Mouse (Mus musculus) ES-E14 (cell line): Measurements from ENCODE around the gene Lbx2. TPM values are rescaled to one million over a fixed set of nuclear protein-coding genes. Genes with fewer than 3 reads are reported as not detected.

Source experiments
- DNase-seq: peaks from one replicate; pipeline ENCODE4 v3.0.0-alpha.2; 2013; ENCODE audit warnings: low read depth, low spot score
- H3K27ac ChIP-seq: 2 replicates; pipeline ENCODE4 v1.5.1; 2012; ENCODE audit warnings: low read depth, mild to moderate bottlenecking, low read length, moderate library complexity, mixed read lengths; ENCODE audit not compliant: poor library complexity, insufficient read depth, severe bottlenecking
- H3K36me3 ChIP-seq: 2 replicates; pipeline ENCODE4 v1.6.1; 2012; ENCODE audit warnings: mild to moderate bottlenecking, low read length, moderate library complexity, mixed read lengths; ENCODE audit not compliant: control insufficient read depth, poor library complexity, insufficient read depth, severe bottlenecking
- H3K4me1 ChIP-seq, 2 experiments: fragments of 150-350 bp in 1 of 2; sonication (generic) in 1 of 2; 2 replicates each; pipeline ENCODE4 v1.6.1; 2012; ENCODE audit warnings: low read length in 2 of 2, mild to moderate bottlenecking in 1 of 2, mixed read lengths in 1 of 2; ENCODE audit not compliant: control insufficient read depth in 2 of 2, insufficient read depth in 2 of 2, poor library complexity in 1 of 2
- H3K4me3 ChIP-seq, 2 experiments: fragments of 150-350 bp in 1 of 2; sonication (generic) in 1 of 2; 2 replicates each; pipeline ENCODE4 v1.5.1; 2012; ENCODE audit warnings: low read length in 2 of 2, low read depth in 1 of 2, mild to moderate bottlenecking in 1 of 2, mixed read lengths in 1 of 2; ENCODE audit not compliant: insufficient read depth in 1 of 2, poor library complexity in 1 of 2, severe bottlenecking in 1 of 2
- H3K9ac ChIP-seq: 2 replicates; pipeline ENCODE4 v1.6.1; 2012; ENCODE audit warnings: low read depth, mild to moderate bottlenecking, low read length, mixed read lengths; ENCODE audit not compliant: poor library complexity, insufficient read depth, severe bottlenecking
- H3K9me3 ChIP-seq: fragments of 150-350 bp; sonication (generic); 2 replicates; pipeline ENCODE4 v1.6.1; 2012; ENCODE audit warnings: low read depth, mild to moderate bottlenecking, low read length; ENCODE audit not compliant: control insufficient read depth, insufficient read depth
- CHD2 ChIP-seq: IDR thresholded peaks from 2 replicates; pipeline ENCODE4 v1.6.1; 2014; ENCODE audit warnings: mild to moderate bottlenecking, low read depth, low read length, inconsistent platforms
- HCFC1 ChIP-seq: IDR thresholded peaks from 2 replicates; pipeline ENCODE4 v1.6.1; 2012; ENCODE audit warnings: low read length, inconsistent platforms, borderline replicate concordance; ENCODE audit not compliant: insufficient read depth
- MAFK ChIP-seq: IDR thresholded peaks from 2 replicates; pipeline ENCODE4 v1.6.1; 2014; ENCODE audit warnings: mild to moderate bottlenecking, low read depth, low read length, inconsistent platforms; ENCODE audit not compliant: insufficient read depth
- ZC3H11A ChIP-seq: IDR thresholded peaks from 2 replicates; pipeline ENCODE4 v1.6.1; 2012; ENCODE audit warnings: low read depth, mild to moderate bottlenecking, inconsistent platforms, low read length, borderline replicate concordance
- ZNF384 ChIP-seq: IDR thresholded peaks from 2 replicates; pipeline ENCODE4 v1.6.1; 2012; ENCODE audit warnings: low read depth, low read length, inconsistent platforms
- in situ Hi-C, 2 experiments: fragments of 600-800 bp; cut with MboI; formaldehyde crosslinking; loops; one replicate each; pipeline ENCODE4 v1.15.1; 2025; ENCODE audit warnings: low sequenced_read_pairs in 2 of 2, inconsistent platforms in 1 of 2; ENCODE audit not compliant: unreplicated experiment in 2 of 2
- total RNA-seq: library from RNA; depleted of rRNA; stranded (reverse); fragments of 300-350 nt; gene quantifications from 2 replicates; pipeline ENCODE4 v1.2.3, GENCODE M21; 2012

The Lbx2 gene
- total RNA-seq, 1 experiment: 0.62 TPM

DNA sequence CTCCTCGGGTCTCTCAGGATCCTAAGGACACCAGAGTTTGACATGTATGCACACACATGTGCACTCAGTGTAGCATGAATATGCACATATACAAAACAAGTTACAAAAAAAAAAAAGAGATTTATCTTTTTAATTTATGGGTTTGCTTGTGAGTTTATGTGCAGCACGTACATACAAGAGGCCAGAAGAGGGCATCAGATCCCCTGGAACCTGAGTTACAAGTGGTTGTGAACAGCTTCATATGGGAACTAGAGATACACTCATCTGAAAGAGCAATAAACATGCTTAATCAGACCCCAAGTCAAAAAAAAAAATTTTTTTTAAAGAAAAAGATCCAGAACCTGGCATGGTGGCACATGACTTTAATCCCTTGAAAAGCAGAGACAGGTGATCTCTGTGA is 11.2 kb upstream of the Lbx2 start:
- Histone ChIP-seq H3K9ac (no peak overlapping the region), H3K9me3 (no peaks in the 10 kb centered on the region), H3K4me3 (no peak overlapping the region), H3K4me1 (peaks cover 2% of the 10 kb centered on the region in 2 experiments; a peak in 1 of 4 replicates), H3K36me3 (peaks cover 2% of the 10 kb centered on the region; the same call in 1 of the 2 replicates), H3K27ac (no peak overlapping the region)
- in situ Hi-C loops: loop anchor here (5.0 to 25.0 kb wide), 3 partner anchors 637 to 1512 kb away; partner anchors contain the start of genes Vax2 (in 2 of the 2) and Cyp26b1 (in 1 of the 2)
- TF ChIP-seq CHD2: no peak
- TF ChIP-seq ZC3H11A: no peak
- no peak for TF ChIP-seq MAFK
- DNase-seq: no peak

DNA sequence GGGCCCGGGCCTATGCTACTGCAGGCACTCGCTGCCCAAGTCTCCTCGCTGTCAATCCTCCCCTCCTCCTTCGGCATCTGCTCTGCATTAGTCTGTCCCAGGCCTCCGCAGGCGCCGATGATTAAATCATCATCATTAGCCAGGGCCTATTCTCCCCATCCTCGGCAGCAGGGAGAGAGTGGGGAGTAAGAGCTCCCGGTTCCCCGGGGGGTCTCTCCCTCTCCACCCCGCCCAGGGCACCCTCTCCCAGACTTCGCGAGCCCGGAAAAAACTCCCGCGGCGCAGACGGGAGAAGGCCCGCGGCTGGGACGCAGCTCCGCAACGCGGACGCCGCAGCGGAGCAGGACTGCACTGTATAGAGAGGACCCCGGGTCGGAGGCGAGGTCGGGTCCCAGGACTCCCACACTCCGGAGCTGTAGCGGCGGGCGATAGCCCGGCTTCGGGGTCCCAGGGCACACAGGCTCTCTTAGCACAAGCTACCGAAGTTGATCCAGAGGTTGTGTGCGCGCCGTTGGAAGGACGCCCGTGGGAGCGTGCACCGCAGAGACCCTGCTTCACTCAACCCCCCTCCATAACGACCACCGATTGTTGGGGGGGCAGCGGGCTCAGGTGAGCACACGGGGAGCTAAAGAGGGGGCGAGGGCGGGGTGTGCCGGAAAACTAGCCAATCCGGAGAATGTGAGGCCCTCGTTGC is 8.4 kb upstream of the Lbx2 start, which contains the start of gene Pcgf1:
Gene Pcgf1 (plus strand): TSS at position 240 of the 694 bp plus-strand sequence.
- H3K9ac ChIP-seq: peak within 1 kb of the TSS; percentile 93
- in situ Hi-C loops: no loop called here
- H3K9me3 ChIP-seq: no peaks in the 10 kb centered on the region
- H3K36me3 ChIP-seq: peaks cover 2% of the 10 kb centered on the region
- no peak for TF ChIP-seq ZNF384
- TF ChIP-seq MAFK: no peak
- TF ChIP-seq ZC3H11A: no peak
- no peak for TF ChIP-seq CHD2
- TF ChIP-seq HCFC1: no peak
- DNase-seq: no peak
- 0 out of 4 replicates have a peak, but pooled peaks cover 0 to 2% of the 10 kb centered on the region in 2 experiments for H3K4me1 ChIP-seq
- peak within 1 kb of the TSS; percentile 75 for H3K27ac ChIP-seq
- peak within 1 kb of the TSS; percentile 83 to 90 for H3K4me3 ChIP-seq

DNA sequence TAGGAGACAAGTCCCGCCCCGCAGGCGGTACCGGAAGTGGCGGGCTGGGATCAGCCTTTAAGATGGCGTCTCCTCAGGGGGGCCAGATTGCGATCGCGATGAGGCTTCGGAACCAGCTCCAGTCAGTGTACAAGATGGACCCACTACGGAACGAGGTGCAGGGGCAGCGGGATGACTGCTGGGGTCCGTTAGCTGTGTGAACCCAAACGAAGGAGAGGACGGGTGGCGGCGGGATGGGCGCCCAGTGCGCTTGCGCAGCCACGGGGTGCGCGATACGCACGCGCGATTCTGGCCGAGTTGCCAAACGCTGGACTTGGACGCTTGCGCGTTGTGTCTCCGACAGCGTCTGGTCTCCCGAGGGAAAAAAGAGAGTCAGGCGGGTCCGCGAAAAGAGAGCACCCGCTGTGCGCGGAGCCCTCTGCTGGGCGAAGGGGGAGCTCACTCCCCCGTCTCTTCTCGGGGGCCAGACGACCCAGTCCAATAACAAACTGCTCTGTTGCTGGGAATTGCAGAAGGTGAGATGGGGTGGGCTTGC is 7.8 kb upstream of the Lbx2 start:
- in situ Hi-C loops: no loop called here
- TF ChIP-seq HCFC1 (no peak), ZC3H11A (no peak), CHD2 (no peak), ZNF384 (no peak), MAFK (no peak)
- H3K4me3 ChIP-seq: peak overlapping the region; percentile 83 to 90
- H3K9me3 ChIP-seq: no peaks in the 10 kb centered on the region
- H3K36me3 ChIP-seq: peaks cover 2% of the 10 kb centered on the region
- H3K4me1 ChIP-seq: 0 out of 4 replicates have a peak, but pooled peaks cover 0 to 2% of the 10 kb centered on the region in 2 experiments
- peak overlapping the region; percentile 75 for H3K27ac ChIP-seq
- peak; percentile 97 for DNase-seq
- H3K9ac ChIP-seq: peak overlapping the region; percentile 93

DNA sequence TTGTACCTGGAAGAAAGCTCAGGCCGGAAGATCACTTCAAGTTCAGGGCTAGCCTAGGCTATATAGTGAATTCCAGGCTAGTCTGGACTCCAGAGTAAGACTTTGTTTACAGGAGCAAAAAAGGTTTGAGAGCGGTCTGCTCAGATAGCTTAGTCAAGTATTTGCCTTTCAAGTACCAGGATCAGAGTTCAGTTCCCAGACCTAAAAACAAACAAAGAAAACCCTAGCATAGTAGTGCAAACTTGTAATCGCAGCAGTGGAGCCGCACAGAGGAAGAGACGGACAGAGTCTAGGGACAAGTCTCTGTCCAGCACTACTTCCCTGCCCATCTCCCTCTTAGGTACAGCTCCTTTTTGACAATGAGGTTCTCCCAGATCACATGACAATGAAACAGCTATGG is 6.0 kb upstream of the Lbx2 start:
- Histone ChIP-seq H3K4me1 (0 out of 4 replicates have a peak, but pooled peaks cover 0 to 2% of the 10 kb centered on the region in 2 experiments), H3K36me3 (peaks cover 2% of the 10 kb centered on the region), H3K27ac (no peak overlapping the region), H3K4me3 (no peak overlapping the region), H3K9me3 (no peaks in the 10 kb centered on the region), H3K9ac (no peak overlapping the region)
- no peak for DNase-seq
- TF ChIP-seq HCFC1: no peak
- TF ChIP-seq CHD2: no peak
- no peak for TF ChIP-seq ZC3H11A
- TF ChIP-seq ZNF384: no peak
- no peak for TF ChIP-seq MAFK
- in situ Hi-C loops: no loop called here
